Mouse (Mus musculus) natural killer cell, adult 2 months (primary cell): ENCODE data around the gene Zfp128.
"Not testable (repeated sequence)": the region's sequence is repeated elsewhere in the genome, so short reads cannot be mapped to it uniquely, and the experiment has no call there.

Experiments
- DNase-seq, 2 experiments: peaks; one replicate each; pipeline ENCODE4 v3.0.0; 2022; ENCODE audit warnings: low spot score in 2 of 2

The Zfp128 gene

DNA sequence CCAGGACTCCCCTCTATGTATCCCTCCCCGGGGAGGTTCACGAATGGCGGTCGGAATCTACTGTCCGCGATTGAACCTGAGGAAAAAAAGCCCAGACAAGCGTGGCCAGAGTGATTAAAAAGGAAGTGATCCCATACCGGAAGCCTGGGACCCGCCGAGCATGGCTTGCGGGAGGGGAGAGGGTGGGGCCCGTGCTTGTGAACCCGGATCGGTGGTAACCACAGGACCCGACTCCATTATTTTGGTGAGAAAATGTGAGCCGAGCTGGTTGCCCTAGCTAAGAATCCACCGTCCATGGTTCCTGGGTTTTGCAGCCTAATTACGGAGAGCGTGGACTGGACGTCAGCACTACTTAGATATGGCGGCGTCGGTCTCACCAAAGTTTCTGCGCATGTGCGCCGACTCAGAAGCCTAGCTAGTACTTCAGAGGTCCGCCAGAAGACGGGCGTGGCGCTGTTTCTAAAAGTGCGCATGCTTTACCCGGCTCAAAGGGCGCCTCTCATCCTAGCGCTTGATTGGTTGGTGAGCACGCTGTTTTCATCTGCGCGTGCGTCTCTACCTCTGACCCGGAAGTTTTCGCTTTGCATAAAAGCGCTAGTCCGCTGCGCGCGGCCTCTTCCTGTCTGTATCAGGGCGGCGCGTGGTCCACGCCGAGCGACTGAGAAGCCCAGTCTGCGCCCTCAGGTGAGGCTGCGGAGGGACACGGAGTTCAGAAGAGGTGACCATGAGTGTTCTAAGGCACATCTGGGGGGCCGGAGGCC lies 40.9 kb downstream of the Zfp128 start, which contains the start of gene Rps5:
Gene Rps5 (plus strand): TSS at position 586 of the 761 bp plus-strand sequence.
- peak; percentile 98 to 99 for DNase-seq

DNA sequence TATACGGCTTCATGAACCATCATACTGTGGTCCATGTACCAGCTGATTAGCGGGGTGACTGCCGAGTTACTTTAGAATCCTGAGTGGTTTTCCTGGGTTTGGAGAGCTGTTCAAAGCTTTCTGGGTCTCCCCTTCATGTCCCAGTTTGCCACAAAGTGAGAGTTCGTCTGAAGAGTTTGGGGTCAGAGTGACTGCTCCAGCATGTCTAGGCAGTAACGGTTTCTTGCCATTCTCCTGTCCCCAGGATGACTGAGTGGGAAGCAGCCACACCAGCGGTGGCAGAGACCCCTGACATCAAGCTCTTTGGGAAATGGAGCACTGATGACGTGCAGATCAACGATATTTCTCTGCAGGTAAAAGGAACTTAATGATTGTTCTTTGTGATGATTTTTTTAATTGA lies 41.8 kb downstream of the Zfp128 start:
- DNase-seq: no peak

DNA sequence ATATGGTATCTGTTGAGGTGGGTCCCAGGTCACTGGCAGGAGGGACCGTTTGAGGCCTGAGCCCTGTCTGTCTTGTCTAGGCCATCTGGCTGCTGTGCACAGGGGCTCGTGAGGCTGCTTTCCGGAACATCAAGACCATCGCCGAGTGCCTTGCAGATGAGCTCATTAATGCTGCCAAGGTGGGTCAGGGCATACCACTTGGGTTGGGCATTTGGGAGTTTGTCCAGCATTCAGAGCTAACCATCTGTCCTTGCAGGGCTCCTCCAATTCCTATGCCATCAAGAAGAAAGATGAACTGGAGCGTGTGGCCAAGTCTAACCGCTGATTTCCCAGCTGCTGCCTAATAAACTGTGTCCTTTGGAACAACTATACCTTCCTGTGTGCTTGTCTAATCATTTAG lies 45.3 kb downstream of the Zfp128 start:
- DNase-seq: no peak

DNA sequence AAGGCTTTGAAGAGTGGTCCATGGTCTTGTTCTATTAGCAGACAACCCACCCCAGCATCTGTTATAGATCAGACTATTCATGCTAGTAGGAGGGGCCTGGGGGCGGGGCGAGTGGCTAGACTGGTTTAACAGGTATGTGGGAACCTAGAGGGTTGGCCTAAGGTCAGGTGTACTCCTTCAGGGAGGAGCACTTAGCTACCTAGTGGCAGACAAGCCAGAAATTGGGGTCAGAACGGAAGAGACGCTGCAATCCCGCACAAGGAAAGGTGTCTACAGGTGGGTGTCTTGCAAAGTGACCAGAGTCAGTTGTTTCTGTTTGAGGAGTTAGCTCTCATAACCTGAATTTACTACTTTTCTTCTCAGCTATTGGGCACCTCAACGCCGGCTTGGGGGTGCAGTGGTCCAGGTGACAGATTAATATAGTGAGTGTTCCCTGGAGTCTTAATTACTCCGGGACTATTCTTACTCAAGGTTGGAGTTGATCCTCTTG lies 46.3 kb downstream of the Zfp128 start, which contains the start of gene Rnf225:
Gene Rnf225 (plus strand): TSS at position 226 of the 490 bp plus-strand sequence.
- no peak for DNase-seq

DNA sequence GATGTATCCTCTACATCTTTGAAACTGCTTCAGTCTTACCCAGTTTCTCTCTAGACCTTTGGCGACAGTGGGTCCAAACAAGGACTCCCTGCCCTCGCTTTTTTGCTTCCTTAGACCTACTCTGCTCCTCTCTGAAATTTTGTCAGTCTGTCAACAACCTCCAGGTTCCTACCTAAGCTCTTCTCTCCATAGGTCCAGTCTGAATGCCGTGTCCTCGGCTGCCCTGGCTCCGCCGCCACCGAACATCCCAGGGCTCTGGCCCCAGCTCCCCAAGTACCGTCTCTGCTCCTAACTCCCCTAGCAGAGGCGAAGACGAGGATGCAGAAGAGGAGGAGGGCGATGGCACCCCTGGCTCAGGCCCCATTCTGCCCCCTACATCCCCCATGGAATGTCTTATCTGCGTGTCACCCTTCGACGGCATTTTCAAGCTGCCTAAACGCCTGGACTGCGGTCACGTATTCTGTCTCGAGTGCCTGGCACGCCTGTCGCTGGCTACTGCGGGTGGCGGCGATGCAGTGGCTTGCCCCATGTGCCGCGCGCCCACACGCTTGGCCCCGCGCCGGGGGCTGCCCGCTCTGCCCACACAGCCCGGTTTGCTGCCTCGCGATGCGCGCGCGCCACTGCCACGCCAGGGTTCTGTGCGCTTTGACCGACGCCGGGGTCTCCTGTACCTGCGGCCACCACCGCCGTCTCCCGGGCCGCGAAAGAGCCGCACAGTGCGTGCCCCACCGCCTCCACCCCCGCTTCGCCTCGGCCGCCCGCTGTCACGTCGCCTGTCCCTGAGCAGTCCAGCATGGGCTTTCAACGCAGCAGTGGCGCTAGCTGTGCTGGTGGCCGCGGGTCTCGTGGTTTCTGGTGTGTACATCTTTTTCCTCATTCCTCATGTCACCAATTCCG lies 47.0 kb downstream of the Zfp128 start:
- no peak for DNase-seq

DNA sequence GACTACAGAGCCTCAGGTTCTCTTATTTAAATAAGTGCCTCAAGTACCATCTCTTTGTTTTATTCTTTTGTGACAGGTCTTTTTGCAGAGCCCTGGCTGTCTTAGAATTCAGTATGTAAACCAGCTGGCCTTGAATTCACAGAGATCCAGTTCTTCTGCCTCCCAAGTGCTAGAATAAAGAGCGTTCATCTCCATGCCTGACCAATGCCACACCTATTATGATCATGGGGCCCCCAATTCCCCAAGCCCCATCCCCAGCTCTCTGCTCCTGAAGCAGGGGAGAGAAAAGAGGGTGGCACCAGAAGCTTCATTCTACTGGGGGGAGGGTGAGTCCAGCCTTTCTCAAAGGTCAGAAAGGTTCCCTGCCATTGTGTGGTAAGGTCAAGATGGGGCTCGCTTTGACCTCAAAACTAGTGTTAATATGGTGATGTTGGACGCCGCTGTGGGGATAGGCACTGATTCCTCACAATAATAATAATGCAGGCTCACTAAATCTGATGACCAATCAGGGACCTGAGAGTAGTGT lies 52.7 kb downstream of the Zfp128 start:
- DNase-seq: no peak

DNA sequence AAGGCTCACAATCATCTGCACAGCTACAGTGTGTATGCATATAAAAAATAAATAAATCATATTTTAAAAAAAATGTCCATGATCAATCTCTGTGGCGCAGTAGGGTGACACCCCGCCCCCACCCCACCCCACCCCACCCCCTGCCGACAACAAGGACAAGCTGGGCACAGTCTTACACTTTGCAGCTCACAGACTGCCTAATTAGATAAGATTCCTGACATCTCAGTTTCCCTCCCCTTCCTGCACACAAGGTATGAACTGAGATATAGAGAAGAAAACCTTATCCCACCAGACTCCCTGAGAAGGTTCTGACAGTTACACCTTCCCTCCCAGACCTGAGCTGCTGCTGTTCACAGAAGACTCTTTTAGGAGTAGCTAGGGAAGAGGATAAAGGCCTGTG lies 53.8 kb downstream of the Zfp128 start:
- DNase-seq: no peak

DNA sequence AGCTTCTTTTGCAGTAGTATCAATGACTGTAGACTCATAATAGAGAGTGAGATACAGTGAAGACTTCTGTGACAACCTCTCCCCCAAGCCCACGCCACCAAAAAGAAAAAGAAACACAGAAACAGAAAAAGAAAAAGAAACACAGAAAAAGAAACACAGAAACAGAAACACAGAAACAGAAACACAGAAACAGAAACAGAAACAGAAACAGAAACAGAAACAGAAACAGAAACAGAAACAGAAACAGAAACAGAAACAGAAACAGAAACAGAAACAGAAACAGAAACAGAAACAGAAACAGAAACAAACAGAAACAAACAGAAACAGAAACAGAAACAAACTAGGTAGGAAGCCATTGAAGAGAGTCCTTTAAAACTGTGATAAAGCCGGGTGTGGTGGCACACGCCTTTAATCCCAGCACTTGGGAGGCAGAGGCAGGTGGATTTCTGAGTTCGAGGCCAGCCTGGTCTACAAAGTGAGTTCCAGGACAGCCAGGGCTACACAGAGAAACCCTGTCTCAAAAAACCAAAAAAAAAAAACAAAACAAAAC lies 56.4 kb downstream of the Zfp128 start:
- DNase-seq: not testable (repeated sequence)

DNA sequence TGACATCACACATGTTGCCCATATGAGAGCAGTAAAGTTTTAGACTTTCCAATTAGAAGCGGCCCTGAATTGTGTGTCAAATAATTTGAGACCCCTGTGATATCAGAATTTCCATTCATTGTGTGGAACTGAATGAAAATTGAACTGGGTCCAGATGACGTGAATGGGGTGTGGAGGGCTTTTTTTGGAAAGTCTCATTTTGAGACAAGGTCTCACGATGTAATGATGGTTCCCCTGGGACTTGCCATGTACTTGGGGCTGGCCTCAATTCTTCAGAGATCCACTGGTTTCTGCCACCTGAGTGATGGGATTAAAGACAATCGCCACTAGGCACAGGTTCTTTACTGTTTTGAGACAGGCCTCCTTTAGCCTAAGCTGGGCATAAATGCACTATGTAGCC lies 59.6 kb downstream of the Zfp128 start:
- no peak for DNase-seq
